Mouse (Mus musculus) spleen, postnatal 10 days (tissue): Measurements from ENCODE around the gene Sema4c.
A peak's percentile ranks its signal among the peaks of the same experiment; 100 is the strongest.

Source experiments
- DNase-seq, 2 experiments: peaks; one replicate each; pipeline ENCODE4 v3.0.0; 2021 to 2022; ENCODE audit warnings: low spot score in 2 of 2

Sema4c gene

DNA sequence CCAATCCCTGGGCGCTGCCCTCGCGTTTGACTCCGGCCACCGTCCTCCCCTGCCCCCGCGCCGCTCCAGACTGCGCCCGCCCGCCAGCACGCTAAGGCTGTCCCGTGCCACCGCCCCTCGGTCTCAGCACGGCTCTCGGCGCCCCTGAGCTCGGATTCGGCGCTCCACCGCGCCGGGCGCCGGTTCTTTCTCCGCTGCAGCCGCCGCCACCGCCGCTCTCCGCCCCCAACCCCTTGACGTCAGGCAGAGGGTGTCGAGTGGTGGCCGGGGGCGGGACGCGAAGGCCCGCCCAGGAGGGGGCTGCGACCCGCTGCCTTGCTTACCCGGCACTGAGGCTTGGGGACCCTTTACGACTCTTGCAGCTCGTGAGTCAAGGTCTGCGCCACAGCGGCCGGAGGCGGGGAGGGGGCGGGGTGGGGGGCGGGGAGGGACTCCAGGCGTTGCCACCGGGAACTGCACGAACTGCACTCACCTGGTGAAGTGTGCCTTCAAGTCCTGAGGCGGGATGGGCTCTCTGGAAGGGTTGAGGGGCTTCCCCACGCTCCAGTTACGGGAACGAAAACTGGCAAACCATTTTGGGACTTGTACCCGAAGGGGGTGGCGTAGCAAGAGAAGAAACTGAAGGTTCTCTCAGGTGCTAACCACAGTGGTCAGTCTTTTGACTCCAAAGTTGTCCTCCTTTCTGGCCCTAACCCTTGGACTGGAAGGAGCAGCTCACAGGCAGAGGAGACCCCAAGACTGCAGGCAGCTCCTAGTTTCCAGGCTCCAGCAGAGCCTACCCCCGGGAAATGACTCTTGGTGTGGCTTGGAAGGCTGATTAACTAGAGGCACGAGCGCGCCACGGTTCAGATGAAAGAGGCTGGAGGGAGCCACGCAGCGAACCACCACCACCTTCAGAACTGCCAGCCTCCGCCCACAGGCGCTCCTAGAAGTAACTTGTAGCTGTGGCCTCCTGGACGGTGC lies at the start of gene Sema4c:
Gene Sema4c, minus strand, starts transcription at position 319 of the 963 bp plus-strand sequence.
- peak in 1 of 2 experiments; percentile 56 for DNase-seq

DNA sequence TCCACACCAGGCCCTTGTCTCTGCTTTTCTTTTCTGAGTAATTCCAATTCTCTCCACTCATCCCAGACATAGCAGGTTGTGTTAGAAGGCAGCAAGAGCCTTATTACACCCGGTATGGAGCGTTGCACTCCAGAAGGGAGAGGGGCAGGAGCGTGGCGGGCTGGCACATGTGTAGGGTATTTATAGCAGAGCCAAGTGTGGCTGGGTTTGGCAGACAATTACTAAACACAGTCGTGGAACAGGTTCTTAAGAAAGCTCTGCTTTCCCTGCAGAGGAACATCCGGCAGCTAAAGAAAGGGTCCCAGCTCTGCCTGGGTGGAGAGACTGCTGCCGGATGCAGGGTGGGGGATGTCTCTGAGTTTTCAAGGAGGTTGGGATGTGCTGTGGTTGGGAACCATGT lies 48.8 kb upstream of the Sema4c start:
- DNase-seq: no peak

DNA sequence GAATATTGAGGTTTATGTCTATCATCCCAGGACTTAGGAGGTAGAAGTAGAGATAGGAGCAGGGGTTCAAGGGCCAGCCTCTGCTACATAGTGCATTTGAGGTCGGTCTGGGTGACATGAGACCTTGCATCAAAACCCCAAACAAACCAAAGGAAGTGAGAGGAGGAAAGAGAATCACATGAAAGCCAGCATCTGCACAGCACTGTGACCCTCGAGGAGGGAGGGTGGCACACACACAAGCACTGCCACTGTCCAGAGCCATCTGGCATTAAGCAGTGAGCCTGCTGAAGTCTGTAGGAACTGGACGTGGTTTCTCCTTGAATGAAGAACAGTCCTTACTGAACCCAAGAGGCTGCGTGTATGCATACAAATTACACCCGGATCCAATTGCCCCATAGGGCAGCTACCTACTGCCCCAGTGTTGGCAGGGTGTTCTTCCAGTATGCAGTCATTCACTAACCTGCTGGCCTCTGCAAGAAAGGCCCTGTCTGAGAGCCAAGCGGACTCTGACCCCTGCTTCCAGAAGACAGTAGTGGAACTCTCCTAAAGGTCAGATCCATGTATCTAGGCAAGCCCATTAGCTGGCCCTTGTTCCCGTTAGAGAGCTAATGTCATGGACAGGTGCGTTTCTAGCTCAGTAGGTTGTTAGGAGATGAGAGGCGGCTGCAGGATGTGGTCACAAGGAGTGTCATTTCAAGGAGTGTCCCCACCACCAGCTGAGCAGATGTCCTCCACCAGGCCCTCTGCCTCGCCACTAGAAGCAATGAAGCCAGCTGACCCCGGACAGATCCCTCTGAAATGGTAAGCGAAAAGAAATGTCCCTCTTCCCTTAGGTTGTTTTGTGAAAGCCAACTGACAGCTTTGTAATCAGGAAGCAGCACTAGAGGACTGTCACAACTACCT lies 46.4 kb upstream of the Sema4c start:
- DNase-seq: no peak

DNA sequence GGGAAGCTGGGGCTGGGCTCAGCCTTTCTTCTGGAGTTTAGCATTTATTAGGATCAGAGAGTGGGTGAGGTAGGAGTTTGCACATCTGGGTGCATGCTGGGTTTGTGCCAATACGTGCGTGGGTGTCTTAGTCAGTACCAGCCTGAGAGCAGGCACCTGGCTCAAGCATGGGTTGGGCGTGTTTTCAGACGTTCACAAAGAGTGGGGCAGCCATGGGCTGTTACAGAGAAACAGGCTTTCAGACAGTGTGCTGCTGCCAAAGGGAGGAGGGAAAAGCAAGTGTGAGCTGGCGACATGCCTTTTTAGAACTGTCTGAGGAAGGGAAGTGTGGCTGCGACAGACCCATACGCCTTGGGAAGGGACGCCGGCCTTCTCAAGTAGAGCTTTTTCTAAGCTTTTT lies 45.2 kb upstream of the Sema4c start:
- DNase-seq: no peak

DNA sequence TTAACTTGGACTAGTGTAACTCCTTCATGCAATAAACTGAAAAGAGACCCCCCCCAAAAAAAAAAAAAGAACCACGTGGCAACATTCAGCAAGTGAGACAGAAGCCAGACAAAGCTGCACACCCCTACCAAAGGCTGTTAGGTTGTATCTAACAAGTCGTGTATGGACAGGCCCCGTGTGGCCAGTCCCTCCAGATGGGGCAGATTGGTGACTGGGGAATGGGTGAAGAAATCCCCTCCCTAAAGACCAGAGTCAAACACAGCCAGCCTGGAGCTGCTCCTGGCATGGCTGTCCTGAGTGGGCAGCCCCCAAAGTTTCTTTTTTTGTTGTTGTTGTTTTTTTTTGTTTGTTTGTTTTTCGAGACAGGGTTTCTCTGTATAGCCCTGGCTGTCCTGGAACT lies 44.1 kb upstream of the Sema4c start:
- no peak for DNase-seq

DNA sequence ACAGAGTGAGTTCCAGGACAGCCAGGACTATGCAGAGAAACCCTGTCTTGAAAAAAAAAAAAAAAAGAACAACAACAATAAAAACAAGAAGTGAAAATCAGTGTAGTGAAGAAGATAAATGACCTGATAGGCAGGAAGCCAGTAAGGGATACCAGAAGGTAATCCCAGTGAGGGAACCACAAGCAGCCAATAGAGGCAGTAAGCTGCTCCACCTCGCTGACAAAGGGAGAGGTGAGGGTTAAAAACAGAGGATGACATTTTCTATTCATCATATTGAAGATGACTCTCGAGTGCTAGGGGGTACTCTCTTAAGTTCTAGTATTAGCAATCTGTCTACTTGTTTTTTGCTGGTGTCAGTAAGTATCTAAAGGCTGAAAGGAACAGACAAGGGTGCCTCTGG lies 40.3 kb upstream of the Sema4c start:
- DNase-seq: no peak

DNA sequence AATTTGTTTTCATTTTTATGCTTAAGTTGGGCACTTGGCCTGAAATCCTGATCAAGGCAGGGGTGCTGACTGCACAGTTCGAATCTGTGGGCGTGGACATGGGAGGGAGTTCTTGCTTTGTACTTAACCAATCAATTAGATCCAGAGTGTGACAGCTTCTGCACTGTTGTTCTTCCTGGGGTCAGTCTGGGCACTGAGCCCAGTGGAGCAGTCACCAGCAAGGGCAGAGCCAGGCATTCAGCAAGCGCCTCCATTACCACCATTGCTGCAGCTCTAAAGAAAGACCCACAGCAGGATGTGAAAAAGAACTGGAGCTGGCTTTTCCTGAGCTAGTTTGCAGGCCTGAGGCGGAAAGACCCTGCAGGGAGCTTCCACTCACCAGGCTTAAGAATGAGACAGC lies 38.0 kb upstream of the Sema4c start:
- DNase-seq: no peak

DNA sequence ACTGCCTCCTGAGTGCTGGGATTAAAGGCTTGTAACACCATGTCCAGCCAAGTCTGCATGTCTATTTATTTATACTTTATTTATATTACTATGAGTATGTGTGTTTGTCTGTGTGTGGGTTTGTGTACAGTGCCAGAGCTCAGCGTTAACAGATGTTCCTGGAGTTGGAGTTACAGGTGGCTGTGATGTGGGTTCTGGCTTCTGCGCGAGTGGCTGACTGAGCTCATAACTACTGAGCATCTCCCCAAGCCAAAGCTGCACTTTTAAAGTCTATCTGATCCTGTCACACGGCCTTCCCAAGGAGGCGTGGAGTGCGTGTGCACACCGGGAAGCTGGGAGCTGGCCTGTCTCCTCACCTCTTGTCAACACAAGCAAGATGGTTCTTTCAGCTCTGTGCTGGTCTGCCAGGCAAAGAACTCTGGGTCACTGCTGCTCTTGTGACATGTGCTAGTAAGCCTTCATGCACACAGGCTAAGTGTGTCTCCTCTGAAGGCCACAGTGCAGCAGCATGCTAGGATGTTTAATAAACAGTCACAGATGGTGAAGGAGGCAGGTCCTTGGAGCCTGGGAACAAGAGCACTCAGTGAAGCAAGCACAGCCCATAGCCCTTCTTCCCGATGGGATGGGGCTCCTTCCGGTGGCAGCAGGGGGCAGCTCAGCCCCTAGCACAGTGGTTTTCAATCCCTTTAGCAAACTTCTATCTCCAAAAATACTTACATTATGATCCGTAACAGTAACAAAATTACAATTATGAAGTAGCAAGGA lies 37.2 kb upstream of the Sema4c start:
- no peak for DNase-seq

DNA sequence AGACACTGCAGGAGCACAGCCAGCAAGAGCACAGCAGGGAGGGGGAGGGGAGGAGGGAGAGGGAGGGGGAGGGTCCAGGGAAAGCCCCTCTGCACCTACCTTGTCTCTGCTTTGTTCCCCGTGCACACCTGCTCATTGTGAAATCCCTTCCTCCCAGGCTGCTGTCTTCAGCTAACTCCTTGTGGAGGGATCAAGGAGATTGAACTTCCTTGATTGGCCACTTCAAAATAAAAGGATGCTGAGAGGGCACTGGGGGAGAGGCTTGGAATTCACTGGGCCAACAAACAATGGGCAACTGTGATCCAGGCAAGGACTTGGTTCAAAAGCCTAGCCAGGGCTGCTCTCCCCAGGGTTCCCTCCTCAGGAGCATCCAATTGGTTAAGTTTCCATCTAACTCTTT lies 35.0 kb upstream of the Sema4c start:
- DNase-seq: no peak

DNA sequence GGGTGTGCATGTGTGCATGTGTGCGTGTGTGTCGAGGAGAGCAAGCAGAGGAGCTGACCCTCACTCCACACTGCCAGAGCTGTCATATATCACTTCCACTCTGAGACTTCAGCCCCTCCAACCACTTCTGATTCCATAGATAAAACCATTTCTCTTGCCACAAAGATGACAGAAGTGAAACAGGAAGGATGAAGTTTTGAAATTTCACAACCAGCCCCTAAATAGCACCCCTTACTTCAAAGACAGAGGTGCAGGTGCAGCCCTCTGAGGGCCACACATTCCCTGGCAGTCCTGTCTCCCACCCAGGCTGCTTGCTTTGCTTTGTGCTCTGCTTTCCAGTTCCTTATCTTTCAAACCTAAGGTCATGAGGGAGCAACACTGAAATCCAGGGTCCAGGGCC lies 33.3 kb upstream of the Sema4c start:
- no peak for DNase-seq

DNA sequence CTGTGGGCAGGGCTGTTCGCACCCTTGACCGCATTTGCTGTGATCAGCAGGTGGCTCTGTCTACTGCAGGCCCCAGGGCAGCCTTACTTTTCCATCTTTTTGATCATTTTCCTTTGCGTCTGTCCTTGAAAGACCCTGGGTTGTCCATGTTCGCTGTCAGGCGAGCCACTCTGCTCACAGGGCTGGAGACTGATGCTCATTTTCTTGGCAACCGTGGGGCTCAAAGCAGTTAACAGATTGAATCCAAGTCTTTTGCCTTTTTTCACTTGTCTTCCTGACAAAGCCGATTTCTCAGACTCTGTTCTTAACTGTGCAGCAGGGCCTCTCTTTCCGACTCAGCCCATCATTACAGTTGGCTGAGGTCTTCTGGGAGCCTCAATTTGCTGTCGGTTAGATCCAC lies 32.5 kb upstream of the Sema4c start:
- no peak for DNase-seq

DNA sequence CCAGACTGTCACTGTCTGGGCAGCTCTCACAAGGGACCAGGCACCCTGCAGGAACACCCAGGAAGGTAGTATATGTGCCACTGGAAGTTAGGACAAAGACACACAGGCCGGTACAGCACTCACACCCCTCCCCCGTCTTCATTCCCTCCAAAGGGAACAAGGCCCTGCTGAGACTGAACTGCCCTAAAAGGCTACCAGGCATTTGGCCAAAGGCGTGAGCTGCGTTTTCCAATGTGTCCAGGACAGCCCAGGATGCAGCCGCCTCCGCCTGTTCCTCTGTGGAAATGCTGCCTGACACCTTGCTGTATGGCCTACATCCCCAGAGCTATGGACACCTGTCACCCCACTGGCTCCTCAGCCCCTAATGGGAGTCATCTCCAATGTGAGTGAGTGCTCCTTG lies 31.3 kb upstream of the Sema4c start:
- peak in 1 of 2 experiments; percentile 40 for DNase-seq

DNA sequence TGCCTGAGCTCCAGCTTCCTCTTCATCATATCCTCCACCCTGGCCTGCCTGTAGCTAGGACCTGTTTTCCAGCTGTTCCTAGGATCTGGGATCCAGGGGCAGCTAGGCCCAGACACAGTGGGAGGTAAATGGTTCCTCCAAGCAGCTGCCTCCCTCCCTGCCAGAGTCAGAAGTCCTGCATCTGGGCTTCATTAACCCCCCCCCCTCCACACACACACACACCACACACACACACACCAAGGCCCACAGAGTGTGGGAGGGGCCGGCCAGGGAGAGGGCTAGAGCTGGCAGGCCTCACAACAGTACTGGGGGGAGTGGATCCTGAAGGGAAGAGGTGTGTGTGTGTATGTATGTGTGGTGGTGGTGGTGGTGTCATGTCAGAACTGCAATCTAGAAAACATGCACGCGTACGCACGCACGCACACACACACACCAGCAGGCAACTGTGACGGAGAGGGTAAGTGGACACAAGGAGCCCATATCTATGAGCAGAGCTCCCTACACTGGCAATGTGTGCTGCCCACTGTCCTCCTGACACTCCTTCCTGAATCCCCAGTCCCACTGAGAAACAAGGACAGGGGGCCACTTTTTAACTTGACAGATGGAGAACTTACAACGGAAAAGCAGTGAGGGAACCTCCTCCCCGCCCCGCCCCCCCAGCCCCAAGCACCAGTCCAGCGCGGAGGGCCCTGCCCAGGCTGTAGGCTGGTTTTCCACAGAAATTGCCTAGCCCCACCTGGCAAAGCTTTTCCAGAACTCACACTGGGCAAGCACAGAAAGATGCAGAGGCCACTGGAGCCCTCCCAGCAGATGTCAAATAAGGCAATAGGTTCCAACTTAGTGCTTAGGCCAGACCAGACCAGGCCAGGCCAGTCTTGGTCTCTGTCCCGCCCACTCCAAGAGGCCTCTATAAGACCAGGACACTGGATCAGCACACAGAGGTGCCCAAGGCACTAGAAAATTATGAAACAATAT lies 30.6 kb upstream of the Sema4c start:
- DNase-seq: no peak

DNA sequence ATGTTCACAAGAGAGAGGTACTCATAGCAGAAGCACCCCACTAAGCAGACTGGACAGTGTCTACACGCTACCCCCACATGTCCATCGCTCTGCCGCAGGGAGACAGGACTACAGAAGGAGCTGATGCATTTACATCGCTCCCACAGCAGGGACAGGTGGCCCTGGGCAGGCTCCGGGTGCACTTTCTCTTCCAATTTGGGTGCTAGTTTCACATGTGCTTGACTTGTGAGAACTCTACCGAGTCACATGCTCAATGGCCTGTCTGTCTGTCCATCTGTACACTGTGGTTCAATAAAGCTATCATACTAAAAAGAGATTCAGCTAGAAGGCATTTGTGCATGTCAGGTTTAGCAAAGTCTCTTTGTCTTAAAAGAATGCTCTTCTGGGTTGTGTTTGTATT lies 29.7 kb upstream of the Sema4c start:
- DNase-seq: no peak

DNA sequence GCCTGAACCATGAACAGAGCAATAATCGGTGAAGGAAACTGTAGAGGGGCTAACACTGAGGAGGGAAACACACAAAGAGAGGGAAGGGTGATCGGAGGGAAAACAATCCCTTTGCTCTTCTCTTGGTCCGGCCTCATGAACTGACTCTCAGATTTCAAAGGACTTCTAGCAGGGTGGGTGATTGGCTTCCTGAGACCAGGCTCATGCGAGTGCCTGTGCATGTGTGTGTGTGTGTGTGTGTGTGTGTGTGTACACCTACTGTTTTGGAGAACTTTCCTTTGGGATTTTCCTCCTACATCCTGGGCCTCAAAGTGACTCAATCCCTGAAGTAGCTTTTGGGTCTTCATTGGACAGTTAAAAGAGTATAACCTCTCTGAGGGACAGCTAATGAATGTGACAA lies 28.1 kb upstream of the Sema4c start:
- DNase-seq: no peak

DNA sequence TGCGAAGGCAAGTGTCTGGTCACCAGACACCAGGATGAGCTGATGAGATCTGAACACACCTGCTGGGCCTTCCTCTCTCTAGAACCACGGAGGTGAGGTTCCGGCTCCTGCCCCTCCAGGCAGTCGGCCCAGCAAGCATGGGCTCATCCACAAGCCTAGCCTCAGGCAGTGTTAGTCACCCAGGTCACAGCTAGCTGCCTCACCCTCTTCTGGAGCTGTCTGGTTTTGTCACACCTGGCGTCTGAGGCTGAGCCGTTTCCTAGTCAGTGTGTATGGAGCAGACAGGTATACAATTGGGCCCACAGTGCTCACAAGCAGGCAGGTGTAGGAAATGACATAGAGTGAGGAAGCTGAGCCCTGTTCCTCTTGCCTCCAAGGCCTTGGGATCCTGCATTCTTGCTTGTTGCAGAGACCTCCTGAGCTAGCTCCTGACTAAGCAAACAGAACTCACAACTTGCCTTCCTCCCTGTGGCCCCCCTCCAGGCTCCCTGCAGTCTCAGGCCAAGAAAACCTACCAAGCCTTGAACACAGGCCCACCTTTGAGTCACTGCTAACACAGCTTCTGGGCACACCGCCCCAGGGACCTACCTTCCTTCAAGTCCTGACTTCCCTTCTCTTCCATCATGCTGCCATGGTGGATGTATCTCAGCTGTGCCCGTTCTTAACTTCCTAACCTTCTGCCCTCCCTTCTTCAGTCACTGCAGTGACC lies 25.4 kb upstream of the Sema4c start:
- DNase-seq: no peak

DNA sequence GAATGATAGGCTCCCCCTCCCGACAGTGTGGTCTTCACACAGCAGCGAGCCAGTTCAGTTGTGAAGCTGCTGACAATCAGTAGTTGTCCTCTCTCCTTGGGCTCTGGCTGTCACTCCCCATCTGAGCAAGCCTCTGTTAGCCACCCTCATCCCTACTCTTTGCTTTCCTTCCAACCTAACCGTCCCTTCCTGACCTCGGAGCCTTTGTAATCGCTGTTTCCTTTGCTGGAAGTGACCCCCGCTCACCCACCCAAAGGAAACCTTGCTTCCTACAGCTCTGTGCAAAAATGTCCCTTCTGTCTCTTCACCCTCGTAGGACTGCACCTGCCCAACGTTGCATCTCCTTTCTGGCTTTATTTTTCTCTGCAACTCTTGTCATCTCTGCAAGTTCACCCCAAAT lies 24.1 kb upstream of the Sema4c start:
- DNase-seq: no peak

DNA sequence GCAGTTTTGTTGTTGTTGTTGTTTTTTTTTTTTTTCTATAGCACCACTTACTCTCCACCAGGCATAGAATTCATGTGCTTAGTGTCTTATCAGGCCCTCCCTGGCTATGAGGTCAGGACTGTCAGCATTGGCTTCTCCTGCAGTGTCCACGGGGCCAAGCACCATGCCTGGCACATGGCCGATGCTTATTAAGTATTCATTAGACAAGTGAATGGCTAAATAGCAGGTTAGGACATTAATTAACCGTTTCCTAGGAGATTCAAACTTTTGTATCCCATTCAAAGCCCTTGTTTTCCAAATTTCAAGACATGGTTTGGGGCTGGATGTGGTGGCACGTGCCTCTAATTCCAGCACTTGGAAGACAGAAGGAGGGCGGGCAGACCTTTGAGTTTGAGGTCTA lies 23.1 kb upstream of the Sema4c start:
- DNase-seq: no peak

DNA sequence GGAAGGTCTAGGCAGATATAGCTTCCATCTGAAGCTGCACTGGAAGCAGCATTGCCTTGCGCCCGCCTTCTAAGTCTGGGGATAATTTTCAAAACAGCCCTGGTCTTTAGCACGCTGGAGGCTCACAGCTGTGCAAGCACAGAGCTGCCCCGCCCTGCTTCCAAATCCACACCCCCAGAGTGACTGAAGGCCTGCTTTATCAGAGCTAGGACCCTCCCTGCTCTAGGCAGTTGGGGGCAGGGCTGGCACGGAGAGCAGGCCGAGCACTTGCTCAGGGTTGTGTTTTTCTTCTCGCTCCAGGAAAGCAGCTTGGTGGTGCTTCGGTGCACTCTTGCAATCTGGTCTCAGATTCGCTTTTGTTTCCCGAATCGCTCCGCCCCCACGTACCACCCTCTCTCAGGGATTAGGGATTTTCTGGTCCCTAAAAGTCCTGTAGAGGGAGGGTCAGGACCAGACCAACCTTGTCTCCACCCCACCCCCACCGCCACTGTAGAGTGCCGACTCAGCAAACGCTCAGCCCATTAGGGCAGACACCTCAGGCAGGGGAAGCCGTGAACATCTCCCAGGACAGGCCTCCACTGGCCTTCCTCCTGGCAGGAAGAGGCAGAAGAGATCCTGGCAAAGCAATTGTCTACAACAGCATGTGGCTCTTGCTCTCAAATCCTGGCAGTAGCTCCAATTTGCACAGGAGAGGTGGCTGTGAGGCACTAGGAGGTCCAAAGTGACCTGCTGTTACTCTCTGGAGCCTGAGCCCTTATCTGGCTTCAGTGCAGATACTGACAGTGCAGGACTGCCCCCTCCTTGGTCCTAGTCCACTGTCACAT lies 22.4 kb upstream of the Sema4c start:
- DNase-seq: peak in 1 of 2 experiments; percentile 36
